Mouse (Mus musculus) cerebellum, adult 2 months (tissue): ENCODE results near the gene Taok1.

Experiments
- CTCF ChIP-seq: fragments of 200-500 bp; IDR thresholded peaks from 2 replicates; pipeline ENCODE4 v1.5.1; 2011; ENCODE audit warnings: low read depth, mild to moderate bottlenecking, control low read depth, low read length, moderate library complexity, borderline replicate concordance; ENCODE audit not compliant: insufficient read depth
- POLR2A ChIP-seq: fragments of 200-500 bp; IDR thresholded peaks from 2 replicates; pipeline ENCODE4 v1.6.1; 2011; ENCODE audit warnings: low read length, control low read depth, borderline replicate concordance; ENCODE audit not compliant: insufficient read depth

DNA sequence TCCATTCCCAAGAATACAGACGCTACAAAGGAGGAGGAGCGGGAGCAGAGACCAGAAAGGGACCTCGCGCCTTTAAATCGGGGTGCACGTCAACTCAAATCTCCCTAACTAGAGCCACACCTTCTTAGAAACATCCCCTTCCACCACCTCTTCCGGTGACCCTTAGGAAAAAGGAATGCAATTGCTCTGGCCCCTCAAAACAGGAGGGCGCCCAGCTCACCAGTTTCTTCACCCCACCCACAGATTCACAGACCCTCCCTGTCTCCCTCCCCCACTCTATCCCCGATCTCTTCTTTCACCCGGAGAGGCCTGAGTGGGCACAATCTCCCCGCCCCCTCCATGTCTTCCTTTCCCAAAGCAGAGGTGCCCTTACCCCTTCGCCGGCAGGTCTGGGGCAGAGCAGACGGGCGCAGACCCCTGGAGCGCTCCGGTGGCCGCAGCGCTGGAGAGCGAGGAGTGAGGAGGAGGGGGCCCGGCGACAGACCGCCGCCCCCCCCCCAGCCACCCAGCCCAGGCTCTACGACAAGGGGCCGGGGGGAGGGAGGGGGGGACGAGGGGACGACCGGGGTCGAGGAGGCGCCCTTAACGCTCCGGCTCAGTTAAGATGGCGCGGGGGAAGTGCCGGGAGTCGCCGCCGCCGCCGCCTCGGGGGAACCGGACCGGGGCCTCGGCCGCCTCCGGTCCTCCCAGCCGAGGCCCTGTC, 629 bp downstream of the Taok1 start:
- TF ChIP-seq CTCF, result no peak
- TF ChIP-seq POLR2A, result peak; percentile 21; the same call in 1 of the 2 replicates
